ENCODE assay signal across 18 mouse cellular contexts in the genomic region with DNA sequence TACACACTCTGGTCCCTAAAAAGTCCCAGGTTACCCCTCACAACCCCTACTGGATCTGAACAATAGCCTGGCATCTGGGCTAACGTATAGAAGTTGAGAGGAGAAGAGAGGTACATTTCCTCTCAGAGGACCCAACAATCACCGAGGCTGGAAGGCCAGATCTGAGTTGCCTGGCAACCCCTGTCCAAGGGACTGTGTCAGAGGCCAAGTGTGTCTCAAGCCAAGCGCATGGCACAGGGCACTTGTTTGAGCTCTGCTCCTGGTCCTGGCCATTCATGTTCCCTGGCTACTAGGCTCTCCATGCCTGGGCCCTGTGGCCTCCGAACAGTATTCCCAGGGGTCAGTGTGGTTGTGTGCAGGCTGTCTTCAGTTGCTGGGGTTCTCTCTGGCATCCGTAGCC. TPM values are rescaled to one million over a fixed set of nuclear protein-coding genes. Genes with fewer than 3 reads are reported as not detected.
"Had no signal": no experiment of that assay in that cellular context is flagged by ENCODE, and none has a peak within 500 bp of the region (broad histone marks: within the 10 kb centered on the region; RNA-seq: fewer than 3 reads in every experiment).

No protein-coding gene starts in this region.

- H3K9me3 ChIP-seq: limb, embryonic 12.5 days; limb, embryonic 15.5 days; liver, embryonic 13.5 days had no signal

- H3K27me3 ChIP-seq: liver, embryonic 13.5 days had no signal

- DNase-seq: kidney, postnatal 14 days; kidney, postnatal 4 days; left cerebral cortex, postnatal 4 days; liver, embryonic 13.5 days; lung, adult 2 months; lung, postnatal 14 days; lung, postnatal 4 days; midbrain, embryonic 14.5 days; thymus, adult 2 months; thymus, postnatal 14 days; thymus, postnatal 4 days had no signal

- H3K4me1 ChIP-seq: liver, embryonic 13.5 days had no signal

- H3K36me3 ChIP-seq: limb, embryonic 12.5 days; limb, embryonic 15.5 days; liver, embryonic 13.5 days had no signal

- H3K27ac ChIP-seq: limb, embryonic 12.5 days; limb, embryonic 15.5 days; liver, embryonic 13.5 days; stomach, postnatal 0 days had no signal

- H3K4me3 ChIP-seq: limb, embryonic 12.5 days; limb, embryonic 15.5 days; liver, embryonic 13.5 days had no signal

RNA-seq across cellular contexts. Expression of a gene that starts 6.9 kb away (rescaled TPM):
- total RNA-seq: megakaryocyte progenitor cell, adult 5-6 weeks; megakaryocyte-erythroid progenitor cell, adult 5-6 weeks had no signal
- polyA plus RNA-seq: limb, embryonic 12.5 days; midbrain, embryonic 11.5 days; midbrain, embryonic 14.5 days; neural tube, embryonic 11.5 days; stomach, postnatal 0 days had no signal

RNA-seq across cellular contexts. Expression of a gene that starts 20.4 kb away (rescaled TPM):
- total RNA-seq: megakaryocyte progenitor cell, adult 5-6 weeks; megakaryocyte-erythroid progenitor cell, adult 5-6 weeks had no signal
